Mouse (Mus musculus) gastrocnemius, adult 2 months (tissue): ENCODE measurements around the gene Nanos2. TPM values are rescaled to one million over a fixed set of nuclear protein-coding genes. Genes with fewer than 3 reads are reported as not detected.

ENCODE experiments used
- DNase-seq: peaks from one replicate; pipeline ENCODE4 v3.0.0; 2022
- H3K27ac ChIP-seq: fragments of 200-600 bp; 2 replicates; pipeline ENCODE4 v1.8.1; 2022; ENCODE audit warnings: mild to moderate bottlenecking
- H3K4me3 ChIP-seq: fragments of 200-600 bp; 2 replicates; pipeline ENCODE4 v1.8.1; 2022; ENCODE audit warnings: mild to moderate bottlenecking, moderate library complexity
- CTCF ChIP-seq: fragments of 200-600 bp; IDR thresholded peaks from 2 replicates; pipeline ENCODE4 v1.8.1; 2022; ENCODE audit warnings: antibody characterized with exemption, mild to moderate bottlenecking, moderate library complexity
- intact Hi-C: fragments of 180-260 bp; cut with DNase I; formaldehyde crosslinking; loops from one replicate; pipeline ENCODE4 v1.15.1; 2025
- total RNA-seq, 2 experiments: library from RNA; stranded (reverse); gene quantifications; 2 replicates each; pipeline ENCODE4 v1.2.3; 2021

The Nanos2 gene
- total RNA-seq, 2 experiments from 2014 or later: not detected

- intact Hi-C loops: no loop called here
- no peak overlapping the region for H3K4me3 ChIP-seq
- no peak overlapping the region for H3K27ac ChIP-seq
- TF ChIP-seq CTCF: no peak
- DNase-seq: no peak
Observed at GRCm38 (mm10) chr7:18963294-18963843, 23.8 kb upstream of the Nanos2 start.

GRCm38 (mm10) chr7:18965312-18965711 lies 21.9 kb upstream of the Nanos2 start:
- Histone ChIP-seq H3K4me3 (no peak overlapping the region), H3K27ac (no peak overlapping the region)
- intact Hi-C loops: no loop called here
- TF ChIP-seq CTCF: no peak
- DNase-seq: no peak

DNA sequence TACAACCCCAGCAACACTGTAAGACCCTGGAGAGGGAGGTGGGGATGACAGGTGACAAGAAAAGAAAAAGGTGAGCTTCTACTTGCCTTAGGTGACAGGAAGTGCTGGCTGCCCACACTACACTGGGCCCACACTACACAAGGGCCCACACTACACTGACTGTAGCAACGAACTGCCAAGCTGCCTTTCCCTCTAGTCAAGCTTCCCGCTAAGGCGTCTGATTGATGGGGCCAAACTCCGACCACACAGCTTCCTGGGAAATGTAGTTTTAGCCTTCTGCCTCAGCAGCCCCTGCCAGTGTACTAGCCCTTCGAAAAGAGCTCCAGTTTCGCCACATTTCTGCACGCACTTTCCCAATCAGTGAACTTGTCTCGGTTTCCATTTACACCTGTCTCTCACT lies 19.6 kb upstream of the Nanos2 start:
- H3K27ac ChIP-seq: no peak overlapping the region
- no peak for TF ChIP-seq CTCF
- DNase-seq: no peak
- no peak overlapping the region for H3K4me3 ChIP-seq
- intact Hi-C loops: no loop called here

GRCm38 (mm10) chr7:18970956-18971355 lies 16.2 kb upstream of the Nanos2 start:
- no peak overlapping the region for H3K27ac ChIP-seq
- H3K4me3 ChIP-seq: no peak overlapping the region
- intact Hi-C loops: no loop called here
- TF ChIP-seq CTCF: peak; percentile 11; the same call in 1 of the 2 replicates
- DNase-seq: no peak

- no peak overlapping the region for H3K4me3 ChIP-seq
- no peak for DNase-seq
- TF ChIP-seq CTCF: no peak
- H3K27ac ChIP-seq: no peak overlapping the region
- intact Hi-C loops: no loop called here
Observed at GRCm38 (mm10) chr7:18978381-18978780, 8.8 kb upstream of the Nanos2 start.

DNA sequence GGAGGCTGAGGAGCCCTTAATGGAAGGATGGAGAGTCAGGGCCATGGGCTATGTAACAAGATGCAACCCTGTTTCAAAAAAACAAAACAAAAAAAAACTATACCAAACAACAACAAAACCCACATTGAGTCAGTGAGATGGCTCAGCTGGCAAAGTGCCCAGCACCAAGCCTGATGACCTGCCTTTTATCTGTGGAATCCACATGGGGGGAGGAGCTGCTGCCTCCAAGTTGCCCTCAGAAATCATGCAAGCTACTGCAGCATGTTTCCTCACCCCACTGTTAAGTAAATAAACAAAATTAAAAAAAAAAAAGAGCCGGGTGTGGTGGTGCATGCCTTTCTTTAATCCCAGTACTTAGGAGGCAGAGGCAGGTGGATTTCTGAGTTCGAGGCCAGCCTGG lies 697 bp upstream of the Nanos2 start:
- H3K27ac ChIP-seq: no peak overlapping the region
- TF ChIP-seq CTCF: no peak
- no peak overlapping the region for H3K4me3 ChIP-seq
- intact Hi-C loops: no loop called here
- DNase-seq: no peak

GRCm38 (mm10) chr7:18987747-18988146 lies 547 bp downstream of the Nanos2 start:
- no peak overlapping the region for H3K27ac ChIP-seq
- no peak overlapping the region for H3K4me3 ChIP-seq
- TF ChIP-seq CTCF: no peak
- DNase-seq: no peak
- intact Hi-C loops: no loop called here

DNA sequence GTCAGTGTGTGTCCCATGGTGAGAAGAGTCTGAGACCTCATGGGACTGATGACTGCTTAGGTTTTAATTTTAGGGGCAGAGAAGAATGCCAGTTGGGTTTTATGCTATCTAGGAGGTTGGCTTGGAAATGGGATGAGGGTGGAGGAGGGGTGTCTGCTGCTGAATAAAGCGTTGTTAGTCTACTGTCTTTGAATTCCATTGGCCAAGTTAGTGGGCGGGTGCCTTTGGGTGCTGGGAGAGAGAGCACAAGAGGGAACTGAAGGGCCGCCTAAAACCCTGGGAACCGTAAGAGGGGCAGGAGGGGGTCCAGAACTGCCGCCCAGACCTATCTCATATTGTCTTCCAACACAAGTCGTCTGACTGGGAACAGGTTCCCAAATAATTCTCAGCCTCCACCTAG lies 1.6 kb downstream of the Nanos2 start:
- no peak overlapping the region for H3K27ac ChIP-seq
- H3K4me3 ChIP-seq: no peak overlapping the region

GRCm38 (mm10) chr7:18989995-18990394 lies 2.8 kb downstream of the Nanos2 start:
- no peak for TF ChIP-seq CTCF
- Histone ChIP-seq H3K4me3 (peak overlapping the region; percentile 86), H3K27ac (peak overlapping the region; percentile 81; the same call in 1 of the 2 replicates)
- intact Hi-C loops: loop anchor here (5.0 kb wide), 1 partner anchor 98 kb away; no protein-coding TSS in a partner anchor
- DNase-seq: no peak

More for the DNA sequence above, 1.6 kb downstream of the Nanos2 start:
- no peak for TF ChIP-seq CTCF
- no peak for DNase-seq
- intact Hi-C loops: no loop called here

GRCm38 (mm10) chr7:18990601-18991295 lies 3.5 kb downstream of the Nanos2 start, which contains the start of gene Mypop:
TSS of gene Mypop (plus strand) at chr7:18991245.
- TF ChIP-seq CTCF: no peak
- intact Hi-C loops: loop anchor here (5.0 kb wide), 1 partner anchor 98 kb away; no protein-coding TSS in a partner anchor
- H3K27ac ChIP-seq: peak within 1 kb of the TSS; percentile 82

DNA sequence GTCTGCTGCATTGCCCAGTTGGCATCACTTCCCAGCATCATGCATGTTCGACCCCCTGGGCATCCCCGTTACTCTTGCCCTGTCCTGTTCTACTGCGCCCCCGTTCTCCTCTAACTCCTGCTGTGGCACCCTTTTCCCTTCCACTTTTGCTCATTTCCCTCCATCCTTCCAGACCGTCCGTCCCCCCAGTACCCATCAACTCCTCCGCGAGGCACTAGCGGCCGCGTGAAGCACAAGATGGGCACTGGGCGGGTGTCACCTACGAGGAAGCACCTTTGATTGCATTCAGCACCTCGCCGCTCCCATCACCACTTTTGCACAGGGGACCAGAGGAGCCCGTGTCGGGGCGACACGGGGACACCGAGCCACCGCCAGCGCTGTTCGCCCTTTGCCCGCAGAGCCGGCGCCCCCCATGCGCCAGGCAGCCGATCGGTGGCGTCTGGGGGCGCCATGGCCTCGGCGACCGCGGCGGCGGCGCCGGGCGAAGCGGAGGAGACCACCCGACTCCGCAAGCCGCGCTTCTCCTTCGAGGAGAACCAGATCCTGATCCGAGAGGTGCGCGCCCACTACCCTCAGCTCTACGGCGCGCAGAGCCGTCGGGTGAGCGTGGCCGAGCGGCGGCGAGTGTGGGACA lies 4.6 kb downstream of the Nanos2 start:
- intact Hi-C loops: loop anchor here (5.0 kb wide), 1 partner anchor 99 kb away; no protein-coding TSS in a partner anchor
- DNase-seq: no peak
- Histone ChIP-seq H3K27ac (peak overlapping the region; percentile 82), H3K4me3 (peak overlapping the region; percentile 86)
- TF ChIP-seq CTCF: no peak

More at GRCm38 (mm10) chr7:18990601-18991295, 3.5 kb downstream of the Nanos2 start, which contains the start of gene Mypop:
- DNase-seq: peak; percentile 100
- H3K4me3 ChIP-seq: peak within 1 kb of the TSS; percentile 86

GRCm38 (mm10) chr7:18992294-18992675 lies 5.1 kb downstream of the Nanos2 start:
- Histone ChIP-seq H3K4me3 (peak overlapping the region; percentile 86), H3K27ac (peak overlapping the region; percentile 82)
- peak; percentile 59 for DNase-seq
- intact Hi-C loops: loop anchor here (5.0 kb wide), 1 partner anchor 100 kb away; no protein-coding TSS in a partner anchor
- no peak for TF ChIP-seq CTCF

DNA sequence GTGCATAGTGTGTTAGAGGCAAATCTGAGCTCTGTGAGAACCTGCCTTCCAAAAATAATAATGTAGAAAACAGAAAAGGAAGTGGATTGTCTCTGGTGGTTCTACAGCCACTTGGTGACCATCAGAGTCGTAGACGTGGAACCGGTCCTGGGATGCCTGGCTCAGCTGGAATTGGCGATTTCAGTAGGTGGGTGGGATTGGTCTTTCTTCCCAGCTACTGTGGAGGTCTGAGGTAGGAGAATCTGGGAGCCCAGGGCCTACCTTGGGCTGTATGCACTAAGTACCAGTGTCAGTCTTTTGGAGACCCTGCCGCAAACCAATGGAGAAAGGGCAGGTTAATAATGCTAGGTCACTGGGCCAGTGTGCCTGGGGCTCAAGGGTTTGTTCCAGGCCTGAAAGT lies 5.8 kb downstream of the Nanos2 start:
- 0 out of 2 replicates have a peak overlapping the region, but pooled peaks have one; percentile 82 for H3K27ac ChIP-seq

More for the DNA sequence above, 5.8 kb downstream of the Nanos2 start:
- no peak for TF ChIP-seq CTCF
- intact Hi-C loops: loop anchor here (5.0 kb wide), 1 partner anchor 101 kb away; no protein-coding TSS in a partner anchor
- H3K4me3 ChIP-seq: peak overlapping the region; percentile 86; the same call in 1 of the 2 replicates
- DNase-seq: no peak
